Mouse (Mus musculus) gastrocnemius, postnatal 36 days (tissue): ENCODE measurements around the gene Crebrf. TPM values are rescaled to one million over a fixed set of nuclear protein-coding genes. Genes with fewer than 3 reads are reported as not detected.

Experiments
- DNase-seq, 2 experiments: peaks; one replicate each; pipeline ENCODE4 v3.0.0; 2022
- intact Hi-C: fragments of 180-260 bp; cut with DNase I; formaldehyde crosslinking; loops from one replicate; pipeline ENCODE4 v1.15.1; 2025
- total RNA-seq, 2 experiments: library from RNA; stranded (reverse); gene quantifications; 2 replicates each; pipeline ENCODE4 v1.2.3; 2021

The Crebrf gene
- total RNA-seq, 2 experiments from 2014 or later: 20.9 to 34.0 TPM

DNA sequence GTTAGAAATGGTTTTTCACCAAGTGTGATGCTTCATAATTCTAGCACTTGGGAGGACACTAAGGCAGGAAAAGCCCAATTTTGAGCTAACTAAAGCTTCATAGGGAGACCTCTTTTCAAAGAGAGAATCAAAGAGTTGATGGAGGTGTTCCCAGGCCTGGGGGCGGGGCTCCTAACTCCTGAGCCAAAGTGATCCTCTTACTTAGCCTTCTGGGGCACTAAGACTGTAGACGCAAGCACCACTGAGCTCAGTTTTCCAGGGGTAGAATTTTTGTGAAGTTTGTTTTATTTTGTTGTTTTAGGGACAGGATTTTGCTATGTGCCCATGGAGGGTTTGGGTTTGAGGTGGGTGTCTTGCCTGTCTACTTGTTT is 52.3 kb downstream of the Crebrf start:
- intact Hi-C loops: no loop called here
- no peak for DNase-seq

GRCm38 (mm10) chr17:26776211-26776610 is 60.8 kb downstream of the Crebrf start:
- intact Hi-C loops: loop anchor here (10.0 kb wide), 1 partner anchor 111 kb away; the partner anchor contains the start of gene Atp6v0e
- no peak for DNase-seq

DNA sequence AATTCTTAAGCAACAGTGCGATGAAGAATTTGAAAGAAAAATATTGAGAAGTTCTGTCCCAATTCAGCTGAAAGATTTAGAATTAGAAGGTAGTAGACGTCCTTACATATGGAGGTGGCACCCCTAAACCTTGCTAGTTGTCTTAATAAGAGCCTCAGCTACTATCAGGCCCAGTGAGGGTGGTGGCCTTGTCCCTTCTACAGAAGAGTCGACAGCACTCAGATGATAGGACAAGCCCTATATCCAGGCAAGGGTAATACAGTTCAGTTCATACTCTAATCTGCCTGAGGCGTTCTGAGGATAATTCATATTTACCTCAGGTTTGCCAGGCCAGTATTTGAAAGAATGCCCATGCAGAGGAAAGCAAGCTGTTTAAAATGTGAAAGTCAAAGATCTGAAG is 62.6 kb downstream of the Crebrf start:
- no peak for DNase-seq
- intact Hi-C loops: loop anchor here (10.0 kb wide), 1 partner anchor 113 kb away; the partner anchor contains the start of gene Atp6v0e

DNA sequence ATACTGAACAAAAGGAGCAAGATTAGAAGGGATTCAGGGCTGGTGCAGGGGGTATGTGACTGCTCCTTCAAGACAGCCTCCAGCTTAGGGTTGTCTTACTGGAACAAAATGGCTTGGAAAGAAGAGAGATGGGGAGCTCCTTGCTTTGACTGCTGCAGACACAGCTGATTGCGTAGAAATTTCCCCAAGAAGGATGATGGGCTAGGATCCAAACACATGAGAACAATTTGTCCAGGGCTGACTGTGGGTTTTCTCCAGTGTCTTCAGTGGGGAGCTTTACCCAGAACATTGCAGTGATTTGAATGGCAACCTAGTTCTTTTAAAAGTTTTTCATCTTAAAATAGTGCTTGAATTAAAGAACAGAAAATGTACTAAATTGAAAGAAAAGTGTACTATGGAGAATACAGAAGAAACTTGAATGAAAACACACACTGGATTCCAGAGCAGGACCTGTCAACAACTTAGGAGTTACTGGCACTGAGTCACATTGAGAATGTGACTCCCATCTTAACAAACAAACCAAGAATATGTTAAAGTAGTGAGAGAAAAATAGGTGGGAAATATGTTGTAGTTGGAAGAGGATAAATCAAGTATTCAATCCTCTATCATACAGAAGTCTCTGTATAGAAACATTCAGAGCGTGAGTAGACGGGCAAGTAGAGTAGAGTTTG is 63.1 kb downstream of the Crebrf start:
- DNase-seq: no peak
- intact Hi-C loops: loop anchor here (10.0 kb wide), 1 partner anchor 114 kb away; the partner anchor contains the start of gene Atp6v0e

- intact Hi-C loops: loop anchor here (10.0 kb wide), 1 partner anchor 115 kb away; the partner anchor contains the start of gene Atp6v0e
- no peak for DNase-seq
Measured at GRCm38 (mm10) chr17:26779471-26779870, 64.0 kb downstream of the Crebrf start.

- peak; percentile 58 to 72 for DNase-seq
- intact Hi-C loops: no loop called here
Measured at GRCm38 (mm10) chr17:26780750-26781571, 65.5 kb downstream of the Crebrf start, which contains the start of gene Bnip1. Bnip1 (plus strand) TSS chr17:26781066.

DNA sequence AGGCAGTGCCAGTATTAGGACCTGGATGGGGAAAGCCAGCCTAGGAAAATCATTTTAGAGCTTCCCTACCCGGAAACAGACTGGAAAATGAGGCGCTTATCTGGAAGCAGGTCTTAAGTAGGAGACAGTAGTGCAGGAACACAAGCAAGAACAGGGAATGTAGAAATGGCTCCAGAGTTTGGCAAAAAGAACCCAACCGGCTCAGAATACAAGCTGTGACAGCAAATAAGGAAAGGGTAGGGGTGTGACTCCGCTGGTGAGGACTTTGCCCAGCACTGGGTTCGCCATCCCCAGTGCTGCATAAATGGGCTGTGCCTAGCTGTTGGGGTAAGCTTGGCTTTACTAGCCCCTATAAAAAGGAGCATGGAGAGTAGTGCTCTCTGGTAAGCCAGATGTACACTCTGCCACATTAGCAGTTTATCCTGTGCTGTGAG is 66.2 kb downstream of the Crebrf start:
- DNase-seq: no peak
- intact Hi-C loops: no loop called here

DNA sequence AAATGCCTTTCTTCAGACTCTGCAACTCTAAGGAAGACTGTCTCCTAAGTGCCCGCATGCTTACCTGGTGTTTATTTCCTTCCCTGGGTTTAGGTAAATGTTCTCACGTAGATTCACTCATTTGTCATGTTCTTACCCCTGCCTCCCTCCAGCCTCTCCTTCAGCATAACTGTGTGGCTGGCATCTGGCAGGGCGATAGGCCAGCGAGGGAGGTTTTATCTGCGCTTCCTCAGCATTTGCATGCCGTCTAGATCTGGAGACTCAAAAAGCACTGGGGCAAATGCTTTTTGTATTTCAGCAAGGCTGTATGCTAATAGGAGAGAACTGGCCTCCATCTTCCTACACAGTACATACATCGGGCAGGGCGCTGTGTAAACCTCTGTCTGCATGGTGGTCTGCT is 69.1 kb downstream of the Crebrf start:
- no peak for DNase-seq
- intact Hi-C loops: no loop called here

GRCm38 (mm10) chr17:26786586-26786985 is 71.1 kb downstream of the Crebrf start:
- intact Hi-C loops: no loop called here
- no peak for DNase-seq

DNA sequence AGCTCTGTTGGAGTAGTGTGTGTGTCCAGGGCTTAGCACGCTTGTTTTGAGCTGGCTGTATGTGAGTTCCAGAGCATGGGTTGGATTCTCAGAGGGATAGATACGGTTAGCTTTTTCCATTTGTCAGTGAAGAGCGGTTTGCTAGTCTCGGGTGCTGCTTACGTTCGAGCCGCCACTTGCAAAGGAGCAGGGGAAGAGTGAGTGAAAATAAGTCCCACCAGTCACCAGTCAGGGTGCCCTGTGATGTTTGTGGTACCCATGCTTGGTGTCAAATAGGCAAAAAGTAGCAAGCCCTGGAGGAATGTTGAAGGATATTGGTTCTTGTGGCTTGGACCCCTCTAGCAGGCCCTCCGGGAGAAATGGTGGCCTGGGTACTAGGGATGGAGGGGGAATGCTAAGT is 73.5 kb downstream of the Crebrf start:
- no peak for DNase-seq
- intact Hi-C loops: no loop called here

GRCm38 (mm10) chr17:26789460-26790268 is 74.2 kb downstream of the Crebrf start:
- DNase-seq: no peak
- intact Hi-C loops: no loop called here

DNA sequence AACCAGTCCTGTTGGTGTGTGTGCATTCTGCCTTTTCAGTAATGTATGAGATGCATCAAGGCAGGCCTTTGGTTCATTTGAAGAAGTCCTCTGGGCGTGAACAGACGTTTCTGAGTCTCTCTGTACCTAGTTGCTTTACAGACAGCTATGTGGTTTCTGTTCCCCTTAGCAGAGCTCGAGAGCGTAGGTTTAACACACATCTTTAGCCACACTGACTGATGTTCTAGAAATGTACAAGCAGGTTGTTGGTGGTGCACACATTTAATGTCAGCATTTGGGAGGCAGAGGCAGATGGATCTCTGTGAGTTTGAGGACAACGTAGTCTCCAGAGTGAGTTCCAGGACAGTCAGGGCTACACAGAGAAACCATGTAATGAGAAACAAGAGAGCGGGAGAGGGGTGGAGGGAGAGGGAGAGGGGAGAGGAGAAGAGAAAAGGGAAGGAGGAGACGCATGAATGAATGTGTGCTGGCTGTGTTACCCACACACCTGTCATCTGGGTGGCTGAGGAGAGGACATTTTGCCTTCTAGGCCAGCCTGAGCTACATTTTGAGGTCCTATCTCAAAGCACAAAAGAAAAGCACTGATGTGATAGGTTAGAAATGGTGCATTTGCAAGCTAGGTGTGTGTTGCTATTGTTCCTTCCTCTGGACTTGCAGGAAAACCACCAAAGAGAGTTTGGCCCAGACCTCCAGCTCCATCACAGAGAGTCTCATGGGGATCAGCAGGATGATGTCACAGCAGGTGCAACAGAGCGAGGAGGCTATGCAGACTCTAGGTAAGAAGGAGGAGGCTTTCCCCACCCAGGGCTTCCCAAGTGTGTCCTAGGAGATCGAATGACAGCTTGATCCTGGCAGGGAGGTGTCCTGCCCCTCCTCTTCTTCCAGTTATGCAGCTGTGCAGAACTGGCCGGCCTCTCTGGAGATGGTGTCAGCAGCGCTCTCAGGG is 75.1 kb downstream of the Crebrf start:
- intact Hi-C loops: no loop called here
- DNase-seq: no peak

GRCm38 (mm10) chr17:26791580-26791979 is 76.1 kb downstream of the Crebrf start:
- DNase-seq: peak in 1 of 2 experiments; percentile 6
- intact Hi-C loops: no loop called here

DNA sequence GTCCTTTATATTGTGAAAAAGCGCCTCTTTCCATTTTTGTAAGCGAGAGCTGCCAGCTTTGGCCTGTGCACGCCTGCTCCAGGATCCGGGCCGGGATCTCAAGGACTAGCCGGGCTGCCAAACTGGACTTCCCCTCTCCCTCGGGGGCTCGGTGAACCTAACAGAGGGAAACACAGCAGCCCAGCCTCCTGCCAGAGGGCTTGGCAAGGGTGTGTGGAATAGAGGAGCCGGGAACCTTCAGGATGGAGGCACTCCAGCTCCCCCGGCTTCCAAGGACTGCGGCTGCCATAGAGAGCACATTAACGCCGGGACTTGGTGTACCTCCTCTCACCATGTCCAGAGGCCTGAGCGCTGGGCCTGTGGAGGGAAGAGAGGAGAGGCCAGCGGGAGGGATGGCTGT is 76.6 kb downstream of the Crebrf start:
- DNase-seq: peak; percentile 50 to 61
- intact Hi-C loops: no loop called here

DNA sequence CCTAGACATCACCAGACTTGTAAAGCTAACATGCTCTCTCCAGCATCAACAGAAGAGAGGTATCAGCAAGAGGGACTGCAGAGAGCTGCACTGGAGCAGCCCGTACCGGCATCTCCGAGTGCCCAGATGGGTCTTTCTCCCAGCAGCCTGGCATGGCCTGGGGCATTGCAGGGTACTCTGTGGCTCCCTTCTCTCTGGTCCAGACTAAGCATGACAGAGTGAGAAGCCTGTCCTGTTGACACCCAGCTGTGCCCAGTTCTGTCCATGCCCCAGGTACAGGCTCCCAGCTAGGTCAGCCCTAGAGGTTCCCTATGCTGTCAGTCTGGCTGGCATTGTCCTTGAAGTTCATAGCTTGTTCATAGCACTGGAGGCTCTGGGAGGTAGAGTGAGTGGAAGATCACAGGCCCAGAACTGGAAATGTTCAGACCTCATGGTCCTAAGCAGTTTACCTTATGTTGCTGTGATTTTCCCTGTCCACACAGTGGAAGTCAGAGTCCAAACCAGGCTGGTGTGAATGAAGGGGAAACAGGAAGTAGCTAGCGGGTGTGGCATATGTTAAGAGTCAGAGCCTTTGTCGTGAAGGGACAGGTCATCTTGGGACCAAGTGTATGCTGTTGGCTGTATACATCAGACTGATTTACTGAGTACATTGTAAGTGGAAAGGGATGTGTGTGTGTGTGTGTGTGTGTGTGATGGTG is 77.8 kb downstream of the Crebrf start:
- DNase-seq: no peak
- intact Hi-C loops: no loop called here

DNA sequence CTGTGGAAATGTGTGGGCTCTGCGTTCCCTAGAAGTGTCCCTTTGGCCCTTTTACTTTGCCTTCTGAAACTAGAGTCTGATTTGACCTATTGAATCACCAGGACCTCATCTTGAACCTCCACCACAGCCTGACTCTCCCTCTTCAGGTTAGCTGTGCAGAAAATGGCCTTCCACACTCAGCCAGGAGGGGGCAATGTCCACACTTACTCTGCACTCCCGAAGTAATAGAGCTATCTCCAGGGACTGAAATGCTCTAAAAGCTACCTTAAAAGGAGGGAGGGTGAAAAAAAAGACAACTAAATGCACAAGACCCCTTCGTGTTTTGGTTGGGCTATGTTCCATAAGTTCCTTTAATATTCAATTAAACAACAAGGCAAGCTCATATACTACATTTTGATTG is 79.3 kb downstream of the Crebrf start:
- intact Hi-C loops: no loop called here
- peak in 1 of 2 experiments; percentile 34 for DNase-seq

DNA sequence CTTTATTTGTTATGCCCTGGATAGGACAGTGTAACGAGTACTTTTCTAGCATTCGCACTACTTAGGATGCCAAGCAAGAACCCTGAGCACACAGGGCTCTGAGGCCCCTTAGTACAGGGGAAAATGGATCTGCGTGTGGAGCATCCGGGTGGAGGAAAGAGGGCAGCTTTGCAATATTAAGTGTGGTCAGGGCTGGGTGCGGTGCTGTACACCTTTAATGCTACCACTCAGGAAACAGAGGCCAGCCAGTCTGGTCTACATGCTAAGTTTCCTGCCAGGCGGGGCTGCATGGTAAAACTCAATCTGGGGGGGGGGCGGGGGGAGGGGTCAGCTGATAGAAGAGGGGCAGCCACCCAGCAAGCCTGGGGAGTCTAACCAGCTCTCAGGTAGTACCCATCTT is 79.9 kb downstream of the Crebrf start:
- intact Hi-C loops: no loop called here

DNA sequence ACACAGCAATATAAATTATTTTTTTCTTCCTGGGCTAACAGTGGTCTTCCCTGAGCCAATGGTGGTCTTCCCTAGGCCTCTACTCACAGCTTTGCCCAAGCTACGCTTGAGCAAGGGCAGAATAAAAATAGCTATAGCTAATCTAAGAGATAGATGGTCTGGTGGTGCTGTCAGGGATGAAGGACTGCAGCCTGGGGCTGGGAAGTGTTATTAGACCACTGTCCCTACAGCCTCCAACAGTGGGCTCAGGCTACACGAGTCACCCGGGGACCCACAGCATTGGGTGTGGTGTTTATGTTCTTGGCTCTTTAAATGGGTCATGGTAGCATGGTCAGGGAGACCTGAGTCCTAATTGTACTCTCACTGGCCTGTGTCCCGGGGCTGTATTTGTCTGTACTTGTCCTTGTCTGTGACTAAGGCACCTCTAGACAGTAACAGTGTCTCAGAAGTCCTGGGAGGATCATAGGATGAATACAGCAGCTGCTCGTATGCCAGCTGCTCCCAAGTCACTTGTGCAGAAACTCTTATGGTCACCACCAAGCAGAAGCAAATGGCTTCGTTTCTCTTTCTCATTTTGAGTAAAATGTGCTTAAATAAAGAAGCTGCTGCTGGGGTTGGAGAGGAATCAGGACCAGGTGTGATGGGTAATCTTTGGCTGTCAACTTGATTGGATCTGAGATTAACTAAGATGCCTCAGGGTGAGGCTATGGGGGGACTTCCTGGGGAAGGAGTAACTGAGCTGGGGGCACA is 82.1 kb downstream of the Crebrf start:
- DNase-seq: no peak

More for the DNA sequence above, 79.9 kb downstream of the Crebrf start:
- no peak for DNase-seq

More for the DNA sequence above, 82.1 kb downstream of the Crebrf start:
- intact Hi-C loops: loop anchor here (2.0 kb wide), 1 partner anchor 89 kb away; no protein-coding TSS in a partner anchor
